Comparison of ENCODE assay signal across 8 mouse cellular contexts in the genomic region with DNA sequence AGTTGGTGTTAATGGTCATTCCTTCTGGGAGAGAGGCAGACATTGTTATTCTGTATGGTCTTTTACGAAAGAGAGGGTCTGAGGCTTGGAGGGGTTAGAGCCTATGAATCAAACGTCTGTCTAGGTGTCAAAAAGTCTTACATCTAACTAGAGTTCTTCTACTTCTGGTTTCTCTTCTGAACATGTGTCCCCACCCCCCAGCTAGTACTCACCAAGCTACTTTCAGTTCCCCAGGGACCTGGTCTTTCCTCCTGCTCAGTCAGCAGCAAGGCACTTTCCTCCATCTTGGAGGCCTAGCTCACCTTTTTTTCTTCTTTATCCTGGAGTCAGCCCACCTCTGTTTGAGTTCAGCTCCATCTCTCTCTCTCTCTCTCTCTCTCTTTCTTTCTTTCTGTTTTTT. TPM values are rescaled to one million over a fixed set of nuclear protein-coding genes. Genes with fewer than 3 reads are reported as not detected.
A peak's percentile ranks its signal among the peaks of the same experiment; 100 is the strongest.
DNase-seq lines count a peak whose midpoint lies in the region; ATAC-seq and TF ChIP-seq lines count a peak whose summit lies in the region.

No protein-coding gene starts in this region.

- peak overlapping the region; percentile 71; the same call in 1 of the 2 replicates for H3K9ac ChIP-seq in heart, embryonic 16.5 days (ENCODE audit: low read length)
- H3K9ac ChIP-seq in liver, postnatal 0 days (replicated peaks) = peak overlapping the region; percentile 63; the same call in 1 of the 2 replicates
- no peak overlapping the region for H3K9ac ChIP-seq in neural tube, embryonic 14.5 days (replicated peaks; ENCODE audit: low read depth, low read length)

- H3K4me3 ChIP-seq in bone marrow, adult 2 months (replicated peaks; ENCODE audit: control insufficient read depth, low read depth, low read length) = peak overlapping the region; percentile 69
- peak overlapping the region; percentile 58 for H3K4me3 ChIP-seq in heart, embryonic 16.5 days (ENCODE audit: low read length)
- H3K4me3 ChIP-seq in liver, postnatal 0 days (ENCODE audit: low read depth, low read length) = peak overlapping the region; percentile 48
- H3K4me3 ChIP-seq in neural tube, embryonic 14.5 days (ENCODE audit: low read depth, low read length) = peak overlapping the region; percentile 27

- H3K27ac ChIP-seq in bone marrow, adult 2 months (ENCODE audit: control insufficient read depth, insufficient read depth, low read depth, low read length, poor library complexity) = peak overlapping the region; percentile 77; the same call in 1 of the 2 replicates
- peak overlapping the region; percentile 42; the same call in 1 of the 2 replicates for H3K27ac ChIP-seq in heart, embryonic 16.5 days (ENCODE audit: low read length)
- peak overlapping the region; percentile 78 for H3K27ac ChIP-seq in liver, postnatal 0 days (ENCODE audit: low read depth)
- H3K27ac ChIP-seq in neural tube, embryonic 14.5 days (ENCODE audit: low read depth, low read length) = peak overlapping the region; percentile 74; the same call in 1 of the 2 replicates

- H3K4me1 ChIP-seq in bone marrow, adult 2 months (ENCODE audit: control insufficient read depth, insufficient read depth, low read length) = peaks cover 1% of the 10 kb centered on the region; the same call in 1 of the 2 replicates
- peaks cover 22% of the 10 kb centered on the region for H3K4me1 ChIP-seq in heart, embryonic 16.5 days (ENCODE audit: control insufficient read depth, insufficient read depth, low read length)
- peaks cover 19% of the 10 kb centered on the region for H3K4me1 ChIP-seq in liver, postnatal 0 days (ENCODE audit: insufficient read depth)
- 0 out of 2 replicates have a peak, but pooled peaks cover 7% of the 10 kb centered on the region for H3K4me1 ChIP-seq in neural tube, embryonic 14.5 days (ENCODE audit: control insufficient read depth, insufficient read depth, low read length)

- TF ChIP-seq POLR2A in bone marrow, adult 2 months (IDR thresholded peaks at IDR 0.05; ENCODE audit: borderline replicate concordance, control insufficient read depth, low read depth, low read length) = no peak

- no peak for ATAC-seq in heart, embryonic 16.5 days (replicated peaks; ENCODE audit: extremely low read depth, insufficient read depth, low FRiP score)
- peak; percentile 38; the same call in 1 of the 2 replicates for ATAC-seq in liver, postnatal 0 days
- no peak for ATAC-seq in neural tube, embryonic 14.5 days (ENCODE audit: low read depth)

- no peaks in the 10 kb centered on the region for H3K36me3 ChIP-seq in heart, embryonic 16.5 days (ENCODE audit: control insufficient read depth, insufficient read depth)
- no peaks in the 10 kb centered on the region for H3K36me3 ChIP-seq in liver, postnatal 0 days (replicated peaks; ENCODE audit: insufficient read depth, low read length)
- no peaks in the 10 kb centered on the region for H3K36me3 ChIP-seq in neural tube, embryonic 14.5 days (ENCODE audit: control insufficient read depth, insufficient read depth, low read length)

- no peak for TF ChIP-seq CTCF in bone marrow, adult 2 months (IDR thresholded peaks at IDR 0.05; ENCODE audit: control insufficient read depth, insufficient read depth, low read length)
- TF ChIP-seq CTCF in liver, postnatal 0 days (IDR thresholded peaks at IDR 0.05; ENCODE audit: low read depth) = no peak

- H3K27me3 ChIP-seq in heart, embryonic 16.5 days (ENCODE audit: control insufficient read depth, insufficient read depth, low read length) = no peaks in the 10 kb centered on the region
- 0 out of 2 replicates have a peak, but pooled peaks cover 2% of the 10 kb centered on the region for H3K27me3 ChIP-seq in liver, postnatal 0 days (ENCODE audit: insufficient read depth, low read length)
- H3K27me3 ChIP-seq in neural tube, embryonic 14.5 days (ENCODE audit: control insufficient read depth, insufficient read depth, low read length) = no peaks in the 10 kb centered on the region

- WGBS in bone marrow, adult 2 months = 13% methylated on average over 2 of the region's 2 CpGs
- WGBS in heart, embryonic 16.5 days = 81% methylated on average over 2 of the region's 2 CpGs
- 42% methylated on average over 2 of the region's 2 CpGs for WGBS in liver, postnatal 0 days (ENCODE audit: insufficient replicate concordance)
- WGBS in neural tube, embryonic 14.5 days = 69% methylated on average over 2 of the region's 2 CpGs

- H3K4me2 ChIP-seq in heart, embryonic 16.5 days (ENCODE audit: low read depth, low read length) = peak overlapping the region; percentile 88
- peak overlapping the region; percentile 72 for H3K4me2 ChIP-seq in liver, postnatal 0 days (ENCODE audit: low read depth, low read length)
- H3K4me2 ChIP-seq in neural tube, embryonic 14.5 days (ENCODE audit: low read depth, low read length) = peak overlapping the region; percentile 55

- DNase-seq in A20 (ENCODE audit: low read depth, low spot score) = peak; percentile 89
- no peak for DNase-seq in liver, postnatal 0 days
- DNase-seq in left cerebral cortex, adult 11 months (ENCODE audit: low spot score) = no peak
- DNase-seq in thymus, postnatal 14 days = no peak
- no peak for DNase-seq in cerebellum, adult 9-10 months

- H3K9me3 ChIP-seq in heart, embryonic 16.5 days (replicated peaks; ENCODE audit: control insufficient read depth, low read length) = no peaks in the 10 kb centered on the region
- no peaks in the 10 kb centered on the region for H3K9me3 ChIP-seq in liver, postnatal 0 days (ENCODE audit: low read length)
- H3K9me3 ChIP-seq in neural tube, embryonic 14.5 days (ENCODE audit: control insufficient read depth, low read length) = no peaks in the 10 kb centered on the region

- no peak for TF ChIP-seq EP300 in liver, postnatal 0 days (IDR thresholded peaks at IDR 0.05; ENCODE audit: low read depth)

RNA-seq across cellular contexts. Expression of gene Entpd1, which starts 48.9 kb away (rescaled TPM):
- polyA plus RNA-seq in bone marrow, adult 2 months (2011; ENCODE audit: insufficient read depth, insufficient read length, low replicate concordance, missing spikeins) = 9.9 and 17.6 TPM in 2 replicates
- polyA plus RNA-seq in heart, embryonic 16.5 days (2015; fragmentation: Nextera tagmentation; extraction: Ambion mirVana) = 10.4 and 11.7 TPM in 2 replicates
- 5.1 and 5.7 TPM in 2 replicates for polyA plus RNA-seq in liver, postnatal 0 days (2015; fragmentation: Nextera tagmentation; extraction: Ambion mirVana)
- polyA plus RNA-seq in neural tube, embryonic 14.5 days (2014; fragmentation: Nextera tagmentation; extraction: Ambion mirVana) = 7.2 and 9.3 TPM in 2 replicates

RNA-seq across cellular contexts. Expression of gene Tctn3, which starts 49.1 kb away (rescaled TPM):
- 1.2 and 2.7 TPM in 2 replicates for polyA plus RNA-seq in bone marrow, adult 2 months (2011; ENCODE audit: insufficient read depth, insufficient read length, low replicate concordance, missing spikeins)
- 8.9 and 11.1 TPM in 2 replicates for polyA plus RNA-seq in heart, embryonic 16.5 days (2015; fragmentation: Nextera tagmentation; extraction: Ambion mirVana)
- 1.7 and 1.8 TPM in 2 replicates for polyA plus RNA-seq in liver, postnatal 0 days (2015; fragmentation: Nextera tagmentation; extraction: Ambion mirVana)
- polyA plus RNA-seq in neural tube, embryonic 14.5 days (2014; fragmentation: Nextera tagmentation; extraction: Ambion mirVana) = 15.3 and 16.1 TPM in 2 replicates
